Mouse (Mus musculus) liver (tissue): ENCODE data around the gene Fam193a.

Source experiments
- DNase-seq: peaks from one replicate; pipeline ENCODE4 v3.0.0-alpha.2; 2020; ENCODE audit warnings: mixed read lengths

Gene Fam193a

DNA sequence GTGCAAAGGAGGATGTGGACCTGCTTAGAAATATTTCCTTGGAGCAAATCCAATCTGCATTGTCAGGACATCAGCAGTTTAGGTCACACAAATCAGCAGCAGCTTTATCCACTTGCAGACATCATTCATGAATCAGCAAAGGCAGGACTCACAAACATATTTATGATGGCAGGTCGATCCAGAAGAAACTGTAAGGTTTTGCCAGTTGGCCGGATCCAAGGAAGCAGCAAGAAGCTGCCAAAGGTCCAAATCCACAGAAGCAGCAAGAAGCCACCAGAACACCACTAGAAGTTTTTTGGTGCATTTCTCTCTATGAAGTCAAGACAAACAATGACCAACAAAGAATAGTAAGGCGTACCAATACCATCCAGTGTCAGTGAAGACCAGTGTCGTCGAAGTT is 15.9 kb downstream of the Fam193a start:
- DNase-seq: no peak

- DNase-seq: no peak
Observed at GRCm38 (mm10) chr5:34386744-34387143, 17.0 kb downstream of the Fam193a start.

- DNase-seq: no peak
Observed at GRCm38 (mm10) chr5:34393251-34393650, 23.5 kb downstream of the Fam193a start.

GRCm38 (mm10) chr5:34395347-34395746 is 25.6 kb downstream of the Fam193a start:
- DNase-seq: no peak

GRCm38 (mm10) chr5:34395850-34396540 is 26.3 kb downstream of the Fam193a start:
- DNase-seq: no peak

DNA sequence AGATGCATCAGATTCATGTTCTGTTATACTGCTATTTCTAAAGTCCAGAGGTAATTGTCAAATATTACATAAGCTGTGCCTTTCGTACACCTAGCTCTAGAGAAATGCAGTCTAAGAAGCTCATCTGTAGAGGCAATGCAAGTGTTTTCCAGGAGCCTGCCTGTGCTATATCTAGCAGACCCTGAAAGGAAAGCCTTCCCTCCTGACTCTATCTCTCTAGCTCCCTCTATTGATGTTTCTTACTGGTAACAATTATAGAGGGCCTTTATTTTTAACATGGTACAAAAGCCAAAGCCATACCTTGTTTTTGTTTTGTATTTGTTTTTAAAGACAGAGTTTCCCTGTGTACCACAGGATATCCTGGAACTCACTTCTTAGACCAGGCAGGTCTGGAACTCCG is 28.1 kb downstream of the Fam193a start:
- no peak for DNase-seq

DNA sequence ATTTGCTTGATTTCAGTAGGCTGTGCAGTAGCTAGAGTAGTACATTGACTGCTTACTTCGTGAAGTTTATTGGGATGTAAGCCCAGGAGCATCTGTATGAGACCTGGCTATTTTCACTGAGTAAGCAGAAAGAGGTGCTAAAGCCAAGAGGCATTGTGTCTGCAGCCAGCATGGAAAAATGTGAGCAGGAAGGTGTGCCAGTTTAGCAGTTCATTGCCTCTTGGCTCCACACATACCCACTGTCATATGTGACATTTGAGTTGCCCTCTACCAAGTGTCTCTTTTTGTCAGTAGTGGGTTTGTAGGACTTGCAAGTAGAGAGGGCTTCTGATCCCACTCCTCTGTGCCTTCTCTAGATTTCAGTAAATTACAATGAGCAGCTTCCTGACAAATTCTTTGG is 28.6 kb downstream of the Fam193a start:
- no peak for DNase-seq

DNA sequence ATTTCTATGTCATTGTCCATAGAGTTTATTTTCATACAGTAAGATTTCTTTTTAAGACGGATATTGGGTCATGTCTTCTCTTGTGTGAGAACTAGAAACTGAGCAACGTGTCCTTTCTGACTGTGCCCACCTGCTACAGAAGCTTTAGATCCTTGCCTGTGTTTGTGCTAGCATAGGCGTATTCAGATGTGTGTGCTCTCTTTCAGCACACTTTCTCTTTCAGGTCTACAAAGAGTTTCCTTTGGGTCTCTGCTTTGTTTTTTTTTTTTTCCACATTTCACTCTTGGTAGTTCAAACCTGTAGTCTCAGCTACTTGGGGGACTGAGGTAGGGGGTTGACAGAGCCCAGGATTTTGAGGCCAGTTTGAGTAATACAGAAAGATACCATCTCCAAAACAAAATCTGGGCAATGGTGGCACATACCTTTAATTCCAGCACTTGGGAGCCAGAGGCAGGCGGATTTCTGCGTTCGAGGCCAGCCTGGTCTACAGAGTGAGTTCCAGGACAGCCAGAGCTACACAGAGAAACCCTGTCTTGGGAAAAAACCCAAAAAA is 37.7 kb downstream of the Fam193a start:
- DNase-seq: no peak

- no peak for DNase-seq
Observed at GRCm38 (mm10) chr5:34409002-34409401, 39.3 kb downstream of the Fam193a start.

DNA sequence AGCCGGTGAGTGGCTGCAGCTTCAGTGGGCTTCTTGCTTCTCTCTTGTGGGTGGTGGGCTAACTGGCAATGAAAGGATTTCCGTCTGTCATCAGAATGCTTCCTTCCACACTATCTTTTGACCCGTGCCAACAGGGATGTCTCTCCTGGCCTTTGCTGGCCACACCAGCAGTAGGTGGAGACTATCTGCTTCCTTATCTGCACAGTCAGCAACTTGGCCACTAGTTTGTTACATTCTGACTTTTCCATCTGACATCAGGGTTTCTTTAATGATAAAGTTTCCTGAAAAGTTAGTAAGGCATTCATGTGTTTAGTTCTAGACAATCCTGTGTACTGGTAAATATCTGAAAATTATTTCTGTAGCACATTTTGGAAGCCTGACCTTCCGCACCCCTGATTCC is 41.1 kb downstream of the Fam193a start:
- no peak for DNase-seq

DNA sequence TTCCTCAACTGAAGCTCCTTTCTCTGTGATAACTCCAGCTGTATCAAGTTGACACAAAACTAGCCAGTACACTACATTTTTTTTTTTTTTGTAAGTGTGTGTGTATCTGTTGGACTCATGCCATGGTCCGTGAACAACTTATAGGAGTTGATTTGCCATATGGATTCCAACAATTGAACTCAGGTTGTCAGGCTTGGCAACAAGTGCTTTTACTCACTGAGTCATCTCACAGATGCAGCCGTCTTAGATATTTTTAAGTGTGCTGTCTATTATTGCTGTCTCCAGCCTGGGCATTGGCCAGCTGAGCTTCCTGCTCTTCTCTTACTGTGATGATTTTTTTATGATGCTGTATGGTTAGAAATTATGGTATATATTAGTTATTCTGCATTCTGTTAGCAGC is 44.2 kb downstream of the Fam193a start:
- no peak for DNase-seq

DNA sequence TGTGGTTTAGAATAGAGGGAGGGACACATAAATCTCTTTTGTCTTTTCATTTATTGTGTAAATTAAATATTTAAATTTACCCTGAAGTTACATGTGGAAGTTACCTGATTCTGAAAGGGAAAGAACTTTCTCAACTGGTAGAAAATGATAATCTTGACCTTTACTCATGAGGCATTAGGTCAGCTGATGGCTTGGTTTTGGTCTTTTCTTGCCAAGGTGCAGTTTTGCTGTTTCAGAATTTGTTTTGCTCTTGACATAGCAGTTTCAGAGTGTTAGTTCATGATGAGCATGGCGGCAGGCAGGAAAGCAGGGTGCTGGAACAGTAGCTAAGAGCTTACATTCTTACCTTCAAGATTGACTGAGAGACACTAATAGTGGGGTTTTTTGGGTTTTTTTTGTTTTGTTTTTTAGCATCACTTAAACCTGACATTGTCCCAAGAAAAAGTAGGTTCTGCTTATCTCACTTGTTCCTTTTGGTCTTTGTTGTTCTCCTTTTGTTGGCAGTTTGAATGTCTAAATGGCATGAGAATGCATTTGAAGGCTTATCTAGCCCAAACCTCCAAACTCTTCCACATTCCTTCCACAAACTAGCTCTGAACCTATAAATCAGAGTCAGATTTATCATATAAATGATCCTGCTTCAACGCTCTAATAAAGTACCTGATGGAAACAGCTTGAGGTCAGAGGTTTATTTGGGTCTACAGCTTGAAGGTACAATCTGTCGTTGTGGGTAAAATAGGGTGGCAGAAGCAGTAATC is 47.7 kb downstream of the Fam193a start:
- DNase-seq: no peak

DNA sequence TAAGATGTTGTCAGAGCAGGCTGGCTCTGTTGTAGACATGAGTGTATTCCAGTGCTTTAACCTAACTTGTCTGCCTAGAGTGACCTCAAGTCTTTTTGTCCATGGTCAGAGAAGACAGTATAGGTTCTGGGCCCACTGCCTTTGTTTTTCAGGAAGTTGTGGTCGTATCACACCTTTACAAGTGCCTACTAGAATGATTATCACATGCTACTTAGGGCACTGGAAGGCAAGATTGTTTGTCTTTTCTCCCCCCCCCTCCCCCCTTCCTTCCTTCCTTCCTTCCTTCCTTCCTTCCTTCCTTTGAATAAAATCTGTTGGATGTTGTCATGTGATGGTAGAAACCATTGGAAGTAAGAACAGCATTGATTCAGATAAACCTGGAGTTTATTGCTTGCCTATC is 49.5 kb downstream of the Fam193a start:
- no peak for DNase-seq

DNA sequence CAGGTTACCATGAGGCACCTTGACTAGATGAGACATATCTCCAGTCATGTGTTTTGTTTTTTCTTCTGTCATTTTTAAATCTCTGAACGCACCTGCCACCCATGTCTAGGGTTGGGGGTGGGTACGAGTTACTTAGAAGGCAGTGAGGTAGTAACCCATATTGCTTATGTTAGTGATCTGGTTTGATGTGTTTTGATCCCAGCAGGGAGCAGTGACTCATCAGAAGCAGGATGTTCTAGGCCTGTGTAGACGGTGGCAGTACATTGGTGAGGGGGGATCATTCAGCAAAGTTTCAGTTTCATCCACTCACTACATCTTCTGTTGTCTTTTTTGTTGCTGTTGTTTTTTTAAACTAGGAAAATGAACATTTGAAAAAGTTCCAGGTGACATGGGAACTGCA is 61.0 kb downstream of the Fam193a start:
- no peak for DNase-seq

- no peak for DNase-seq
Observed at GRCm38 (mm10) chr5:34433786-34434185, 64.1 kb downstream of the Fam193a start.

DNA sequence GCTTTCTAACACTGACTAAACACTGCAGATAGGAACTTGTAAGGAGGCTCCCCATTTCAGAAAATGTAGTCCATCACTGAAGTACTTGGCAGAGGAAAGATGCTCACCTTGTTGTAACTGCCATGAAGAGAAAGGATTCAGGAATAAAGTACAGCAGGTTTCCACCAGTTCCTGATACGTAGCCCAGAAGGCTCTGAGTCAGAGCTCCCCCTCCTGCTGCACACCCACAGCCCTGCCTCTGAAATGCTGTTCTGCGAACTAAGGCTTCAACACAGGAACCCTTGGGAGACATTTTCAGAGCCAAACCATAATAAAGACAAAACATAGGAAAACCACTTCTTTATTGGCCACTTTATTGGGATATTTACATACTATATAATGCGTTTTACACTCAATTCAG is 64.5 kb downstream of the Fam193a start:
- no peak for DNase-seq

GRCm38 (mm10) chr5:34438052-34438451 is 68.3 kb downstream of the Fam193a start:
- DNase-seq: no peak

DNA sequence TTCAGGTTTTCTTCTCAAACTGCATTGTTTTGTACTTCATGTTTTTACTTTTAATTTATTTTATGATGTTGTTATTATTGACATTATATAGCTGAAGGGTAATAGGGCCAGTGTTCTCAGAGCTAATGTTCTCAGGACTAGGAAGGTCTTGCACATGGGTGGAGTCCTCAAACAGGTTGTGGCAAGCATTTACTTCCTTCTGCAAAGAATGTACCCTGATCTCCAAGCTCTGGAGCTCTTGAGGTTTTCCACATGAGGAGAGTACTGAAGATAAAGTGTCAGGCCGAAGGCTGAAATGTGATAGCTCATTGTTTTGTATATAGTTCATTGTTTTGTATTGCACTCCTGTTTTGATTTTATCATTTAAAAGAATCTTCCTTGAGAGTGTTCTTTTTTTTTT is 68.9 kb downstream of the Fam193a start:
- no peak for DNase-seq

DNA sequence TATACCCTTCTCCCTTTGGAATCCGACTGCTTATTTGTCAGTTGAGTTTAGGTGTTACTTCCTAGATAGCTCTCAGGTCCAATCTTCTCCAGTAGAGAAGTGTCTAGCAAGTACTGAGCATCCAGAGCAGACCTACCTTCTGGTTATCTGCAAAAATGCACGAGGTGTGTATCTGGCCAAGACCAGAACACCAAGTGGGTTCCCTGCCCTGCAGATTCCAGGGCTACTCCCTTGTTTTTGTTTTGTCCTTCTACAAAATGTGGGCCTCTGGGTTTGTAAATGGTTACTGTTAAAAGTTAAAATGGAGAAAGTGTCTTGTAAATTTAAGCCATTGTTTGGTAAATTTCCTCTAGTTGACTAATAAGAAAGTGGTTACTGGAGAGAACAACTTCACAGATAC is 70.0 kb downstream of the Fam193a start:
- DNase-seq: no peak

DNA sequence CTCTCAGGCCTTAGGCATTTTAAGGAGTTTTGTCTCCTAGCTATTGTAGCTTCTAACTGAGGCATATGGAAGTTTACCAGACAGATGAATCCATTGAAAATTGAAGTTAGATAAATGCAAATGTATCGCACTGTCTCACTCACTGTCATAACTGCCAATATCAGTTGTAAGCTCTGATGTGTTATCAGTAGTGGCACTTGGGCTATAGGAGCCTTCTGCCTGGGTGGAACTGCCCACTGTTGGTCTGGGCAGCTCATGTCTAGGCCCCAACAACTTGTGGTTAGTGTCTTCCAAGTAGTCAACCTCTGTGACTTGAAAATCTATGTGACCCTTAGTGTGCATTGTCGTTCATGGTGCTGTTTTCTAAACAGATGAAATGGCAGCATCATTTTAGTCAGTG is 72.1 kb downstream of the Fam193a start:
- DNase-seq: no peak

DNA sequence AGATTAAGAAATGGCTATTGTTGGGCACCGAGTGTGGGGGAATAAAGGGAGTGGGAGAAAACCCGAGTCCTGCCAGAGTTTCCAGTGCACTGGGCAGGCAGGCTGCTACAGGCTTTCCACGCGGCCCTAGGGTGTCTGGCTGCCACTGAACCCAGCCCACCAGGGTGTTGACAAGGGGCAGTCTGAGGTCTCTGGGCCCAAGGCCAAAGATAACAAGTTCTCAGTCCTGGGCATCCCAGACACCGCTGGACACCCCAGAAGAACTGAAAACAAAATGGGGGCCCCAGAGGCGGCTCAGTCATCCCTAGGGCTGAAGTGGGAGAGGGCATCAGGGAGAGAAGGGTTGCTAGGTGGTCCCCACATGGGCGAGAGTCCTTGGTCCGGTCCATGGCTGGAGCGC is 76.5 kb downstream of the Fam193a start:
- DNase-seq: no peak

DNA sequence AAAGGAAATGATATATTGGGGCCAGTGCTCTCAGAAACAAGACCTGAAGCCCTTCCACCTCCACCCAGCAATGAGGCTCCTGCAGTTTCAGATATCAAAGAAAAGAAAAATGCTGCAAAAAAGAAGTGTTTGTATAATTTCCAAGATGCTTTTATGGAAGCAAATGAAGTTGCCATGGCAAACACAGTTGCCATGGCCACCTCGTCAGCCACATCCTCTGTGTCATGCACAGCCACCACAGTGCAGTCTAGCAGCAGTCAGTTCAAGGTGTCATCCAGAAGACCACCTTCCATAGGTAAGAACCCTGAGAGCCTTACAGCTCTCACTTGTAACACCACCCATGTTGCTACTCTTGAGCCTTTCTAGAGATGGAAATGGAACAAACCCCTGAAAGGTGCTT is 89.3 kb downstream of the Fam193a start:
- no peak for DNase-seq

GRCm38 (mm10) chr5:34461294-34461693 is 91.6 kb downstream of the Fam193a start:
- no peak for DNase-seq

- no peak for DNase-seq
Observed at GRCm38 (mm10) chr5:34461841-34462240, 92.1 kb downstream of the Fam193a start.
